Mouse (Mus musculus) lung, embryonic 16.5 days (tissue): ENCODE measurements at regions not wholly inside any gene's neighbourhood (a gene's known extent, or its start where the extent isn't known, plus 50 kb on each side); places are given as distances from the start of the nearest gene placed in this dataset.

ENCODE experiments used
- ATAC-seq: fragments of 200-750 bp; cut with Nextera tagmentation; 2 replicates; pipeline ENCODE4 v1.8.0; 2017; ENCODE audit warnings: low read depth, mild to moderate bottlenecking, moderate library complexity
- H3K27ac ChIP-seq: fragments of 300-500 bp; sonication (generic); 2 replicates; pipeline ENCODE4 v1.5.1; 2014; ENCODE audit warnings: mild to moderate bottlenecking, control low read depth, low read length
- H3K27me3 ChIP-seq: fragments of 300-500 bp; sonication (generic); 2 replicates; pipeline ENCODE4 v1.6.1; 2014; ENCODE audit warnings: low read depth, low read length, mixed read lengths; ENCODE audit not compliant: control insufficient read depth, insufficient read depth
- H3K36me3 ChIP-seq: fragments of 300-500 bp; sonication (generic); 2 replicates; pipeline ENCODE4 v1.6.1; 2014; ENCODE audit warnings: low read length; ENCODE audit not compliant: control insufficient read depth, insufficient read depth
- H3K4me1 ChIP-seq: fragments of 300-500 bp; sonication (generic); replicated peaks from 2 replicates; pipeline ENCODE4 v1.6.1; 2014; ENCODE audit warnings: low read length, mixed read lengths; ENCODE audit not compliant: control insufficient read depth, insufficient read depth
- H3K4me2 ChIP-seq: fragments of 300-500 bp; sonication (generic); 2 replicates; pipeline ENCODE4 v1.6.1; 2014; ENCODE audit warnings: low read depth, low read length, control low read depth
- H3K4me3 ChIP-seq: fragments of 300-500 bp; sonication (generic); 2 replicates; pipeline ENCODE4 v1.5.1; 2014; ENCODE audit warnings: mild to moderate bottlenecking, low read length, control low read depth
- H3K9ac ChIP-seq: fragments of 300-500 bp; sonication (generic); 2 replicates; pipeline ENCODE4 v1.6.1; 2014; ENCODE audit warnings: low read length, control low read depth
- H3K9me3 ChIP-seq: fragments of 300-500 bp; sonication (generic); 2 replicates; pipeline ENCODE4 v1.6.1; 2016; ENCODE audit warnings: low read length; ENCODE audit not compliant: control insufficient read depth
- WGBS: fragments of 180-500 bp; shearing (Covaris S2); extraction: QIAGEN DNeasy Blood & Tissue Kit; methylation state at CpG from one replicate; pipeline ENCODE4 v1.1.7; 2014; 5-methylcytosine and 5-hydroxymethylcytosine counted together

- Histone ChIP-seq H3K4me2 (no peak overlapping the region), H3K4me3 (no peak overlapping the region), H3K27me3 (no peaks in the 10 kb centered on the region), H3K36me3 (no peaks in the 10 kb centered on the region), H3K9me3 (no peaks in the 10 kb centered on the region), H3K4me1 (no peaks in the 10 kb centered on the region), H3K9ac (no peak overlapping the region), H3K27ac (no peak overlapping the region)
- WGBS = 80% methylated on average over 3 of the region's 3 CpGs
- ATAC-seq = no peak
These were observed 492.0 kb downstream of the Zfp704 start for GRCm38 (mm10) chr3:9117913-9118312.

DNA sequence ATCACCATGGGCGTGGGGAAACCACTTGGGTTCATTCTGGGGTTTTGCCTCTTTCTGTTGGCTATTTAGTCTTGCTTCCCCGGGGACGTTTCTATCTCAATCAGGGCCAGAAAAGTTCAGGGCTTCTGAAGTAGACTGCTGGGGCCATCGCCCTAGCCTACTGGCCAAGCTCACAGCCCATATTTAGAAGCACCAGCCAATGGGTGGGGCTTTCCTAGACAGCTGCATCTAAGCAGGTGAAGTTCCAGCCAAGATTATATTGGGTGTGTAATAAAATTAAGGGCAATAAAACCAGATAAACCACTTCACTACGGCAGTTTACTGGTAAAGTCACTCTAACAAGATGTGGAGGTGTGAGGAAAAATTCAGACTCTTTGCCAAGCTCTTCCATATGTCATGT lies 496.5 kb downstream of the Zfp704 start:
- ATAC-seq = no peak
- H3K27ac ChIP-seq = no peak overlapping the region
- no peaks in the 10 kb centered on the region for H3K27me3 ChIP-seq
- H3K36me3 ChIP-seq = no peaks in the 10 kb centered on the region
- H3K9ac ChIP-seq = no peak overlapping the region
- no peak overlapping the region for H3K4me3 ChIP-seq
- no peak overlapping the region for H3K4me2 ChIP-seq
- no peaks in the 10 kb centered on the region for H3K9me3 ChIP-seq
- no peaks in the 10 kb centered on the region for H3K4me1 ChIP-seq
- 67% methylated on average over 5 of the region's 5 CpGs for WGBS

GRCm38 (mm10) chr3:9110741-9111140 lies 499.1 kb downstream of the Zfp704 start:
- Histone ChIP-seq H3K9ac (no peak overlapping the region), H3K36me3 (no peaks in the 10 kb centered on the region), H3K27ac (no peak overlapping the region), H3K27me3 (no peaks in the 10 kb centered on the region), H3K4me3 (no peak overlapping the region), H3K9me3 (no peaks in the 10 kb centered on the region), H3K4me2 (no peak overlapping the region), H3K4me1 (no peaks in the 10 kb centered on the region)
- 26% methylated on average over 11 of the region's 11 CpGs for WGBS
- no peak for ATAC-seq

- 37% methylated on average over 8 of the region's 8 CpGs for WGBS
- no peak overlapping the region for H3K27ac ChIP-seq
- H3K9me3 ChIP-seq = no peaks in the 10 kb centered on the region
- no peak for ATAC-seq
- H3K27me3 ChIP-seq = no peaks in the 10 kb centered on the region
- H3K4me3 ChIP-seq = no peak overlapping the region
- no peaks in the 10 kb centered on the region for H3K4me1 ChIP-seq
- no peak overlapping the region for H3K9ac ChIP-seq
- no peak overlapping the region for H3K4me2 ChIP-seq
- H3K36me3 ChIP-seq = no peaks in the 10 kb centered on the region
These were observed 499.9 kb downstream of the Zfp704 start for GRCm38 (mm10) chr3:9109991-9110390.

DNA sequence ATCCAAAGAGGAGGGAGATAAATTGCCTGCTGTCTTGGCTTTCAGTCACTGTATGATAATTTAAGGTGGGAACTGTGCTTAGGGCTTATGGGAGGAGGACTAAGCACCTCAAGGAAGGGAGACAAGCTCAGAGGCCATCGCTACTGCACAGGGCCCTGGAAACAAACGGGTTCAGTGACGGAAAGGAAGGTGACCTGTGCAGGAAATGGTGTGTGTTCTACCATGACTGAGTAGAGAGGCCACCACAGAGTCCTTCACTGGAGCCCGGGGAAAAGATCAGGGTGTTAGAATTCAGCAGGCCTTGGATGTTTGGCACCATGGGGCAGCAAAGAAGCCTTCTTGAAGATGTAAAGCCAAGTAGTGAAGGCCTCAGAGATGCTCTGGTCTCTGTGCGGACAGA lies 500.4 kb downstream of the Zfp704 start:
- Histone ChIP-seq H3K27ac (no peak overlapping the region), H3K4me3 (no peak overlapping the region), H3K27me3 (no peaks in the 10 kb centered on the region), H3K4me1 (no peaks in the 10 kb centered on the region), H3K9ac (no peak overlapping the region), H3K36me3 (no peaks in the 10 kb centered on the region), H3K4me2 (no peak overlapping the region), H3K9me3 (no peaks in the 10 kb centered on the region)
- 84% methylated on average over 5 of the region's 5 CpGs for WGBS
- no peak for ATAC-seq

- no peaks in the 10 kb centered on the region for H3K9me3 ChIP-seq
- H3K36me3 ChIP-seq = no peaks in the 10 kb centered on the region
- 0 out of 2 replicates have a peak, but pooled peaks have one; percentile 37 for ATAC-seq
- H3K4me2 ChIP-seq = no peak overlapping the region
- 73% methylated on average over 15 of the region's 15 CpGs for WGBS
- H3K4me1 ChIP-seq = no peaks in the 10 kb centered on the region
- no peak overlapping the region for H3K9ac ChIP-seq
- H3K27ac ChIP-seq = no peak overlapping the region
- no peak overlapping the region for H3K4me3 ChIP-seq
- no peaks in the 10 kb centered on the region for H3K27me3 ChIP-seq
These were observed 502.0 kb downstream of the Zfp704 start for GRCm38 (mm10) chr3:9107766-9108410.

DNA sequence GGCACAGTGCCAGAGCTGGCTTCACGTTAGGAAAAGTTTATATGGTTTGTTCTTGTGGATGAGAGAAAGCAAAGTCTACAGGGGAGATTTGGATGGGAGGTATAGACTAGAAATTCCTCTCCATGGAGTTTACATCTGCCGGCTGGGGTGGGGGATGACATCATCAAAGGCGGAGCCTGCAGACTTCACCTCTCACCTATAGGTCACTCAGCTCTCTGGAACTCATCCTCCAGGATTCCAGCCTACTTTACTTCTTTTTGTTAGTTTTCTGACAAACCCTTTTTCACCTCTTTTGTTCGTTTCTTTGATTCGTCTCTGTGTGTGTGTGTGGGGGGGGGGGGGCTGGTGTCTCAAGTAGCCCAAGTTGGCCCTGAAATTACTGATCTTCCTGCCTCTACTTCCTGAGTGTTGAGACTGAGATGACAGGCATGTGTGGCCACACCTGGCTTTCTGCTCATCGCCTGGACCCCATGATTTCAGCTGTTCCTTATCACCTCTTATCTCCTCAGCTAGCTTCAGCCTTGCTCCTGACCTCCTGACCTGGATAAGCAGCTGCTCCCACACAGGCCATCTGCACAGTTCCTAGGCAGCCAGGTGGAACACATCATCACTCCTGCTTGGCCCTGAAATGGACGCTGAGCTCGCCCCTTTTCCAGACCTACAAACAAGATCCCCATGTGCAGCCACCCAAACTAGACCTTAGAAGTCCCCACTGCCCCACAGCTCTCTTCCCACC lies 504.5 kb downstream of the Zfp704 start:
- Histone ChIP-seq H3K4me1 (0 out of 2 replicates have a peak, but pooled peaks cover 2% of the 10 kb centered on the region), H3K4me3 (no peak overlapping the region), H3K36me3 (no peaks in the 10 kb centered on the region), H3K4me2 (no peak overlapping the region), H3K27me3 (no peaks in the 10 kb centered on the region), H3K9ac (no peak overlapping the region), H3K27ac (no peak overlapping the region), H3K9me3 (no peaks in the 10 kb centered on the region)
- WGBS = 27% methylated on average over 8 of the region's 8 CpGs
- no peak for ATAC-seq

GRCm38 (mm10) chr3:9103456-9103855 lies 506.4 kb downstream of the Zfp704 start:
- Histone ChIP-seq H3K27ac (no peak overlapping the region), H3K9ac (no peak overlapping the region), H3K4me2 (no peak overlapping the region), H3K36me3 (no peaks in the 10 kb centered on the region), H3K4me1 (0 out of 2 replicates have a peak, but pooled peaks cover 2% of the 10 kb centered on the region), H3K27me3 (no peaks in the 10 kb centered on the region), H3K4me3 (no peak overlapping the region), H3K9me3 (no peaks in the 10 kb centered on the region)
- WGBS = 87% methylated on average over 6 of the region's 6 CpGs
- ATAC-seq = no peak

- no peaks in the 10 kb centered on the region for H3K27me3 ChIP-seq
- no peak overlapping the region for H3K4me3 ChIP-seq
- H3K4me2 ChIP-seq = no peak overlapping the region
- H3K9me3 ChIP-seq = no peaks in the 10 kb centered on the region
- no peak overlapping the region for H3K9ac ChIP-seq
- H3K36me3 ChIP-seq = no peaks in the 10 kb centered on the region
- 0 out of 2 replicates have a peak, but pooled peaks cover 2% of the 10 kb centered on the region for H3K4me1 ChIP-seq
- ATAC-seq = peak; percentile 79
- 31% methylated on average over 3 of the region's 3 CpGs for WGBS
- peak overlapping the region; percentile 50; the same call in 1 of the 2 replicates for H3K27ac ChIP-seq
These were observed 508.6 kb downstream of the Zfp704 start for GRCm38 (mm10) chr3:9101240-9101639.
